Mouse (Mus musculus) monocyte, adult 5-6 weeks (primary cell): ENCODE measurements around the gene Zfp599. TPM values are rescaled to one million over a fixed set of nuclear protein-coding genes. Genes with fewer than 3 reads are reported as not detected.
A peak's percentile ranks its signal among the peaks of the same experiment; 100 is the strongest.
"Not testable (repeated sequence)": the region's sequence is repeated elsewhere in the genome, so short reads cannot be mapped to it uniquely, and the experiment has no call there.

Source experiments
- ATAC-seq: fragments of 153-309, 156-312 bp; replicated peaks from 2 replicates; pipeline ENCODE4 v1.8.0; 2017; ENCODE audit warnings: mild to moderate bottlenecking; ENCODE audit not compliant: low TSS enrichment, insufficient number of reproducible peaks, severe bottlenecking, poor library complexity, low FRiP score
- total RNA-seq: library from RNA; stranded (forward); fragments of 200-1000, 200-491, 200-594 nt; gene quantifications from 3 replicates; pipeline ENCODE4 v1.2.3, GENCODE M21; 2017

Zfp599 gene
- total RNA-seq = 0.29 to 2.5 TPM (median 2.2 TPM) in 3 replicates

GRCm38 (mm10) chr9:22259184-22260091 is at the start of gene Zfp599:
TSS of gene Zfp599 (minus strand) at chr9:22259895.
- ATAC-seq = peak; percentile 79

- ATAC-seq = not testable (repeated sequence)
Observed at GRCm38 (mm10) chr9:22307920-22308262, 48.2 kb upstream of the Zfp599 start.

DNA sequence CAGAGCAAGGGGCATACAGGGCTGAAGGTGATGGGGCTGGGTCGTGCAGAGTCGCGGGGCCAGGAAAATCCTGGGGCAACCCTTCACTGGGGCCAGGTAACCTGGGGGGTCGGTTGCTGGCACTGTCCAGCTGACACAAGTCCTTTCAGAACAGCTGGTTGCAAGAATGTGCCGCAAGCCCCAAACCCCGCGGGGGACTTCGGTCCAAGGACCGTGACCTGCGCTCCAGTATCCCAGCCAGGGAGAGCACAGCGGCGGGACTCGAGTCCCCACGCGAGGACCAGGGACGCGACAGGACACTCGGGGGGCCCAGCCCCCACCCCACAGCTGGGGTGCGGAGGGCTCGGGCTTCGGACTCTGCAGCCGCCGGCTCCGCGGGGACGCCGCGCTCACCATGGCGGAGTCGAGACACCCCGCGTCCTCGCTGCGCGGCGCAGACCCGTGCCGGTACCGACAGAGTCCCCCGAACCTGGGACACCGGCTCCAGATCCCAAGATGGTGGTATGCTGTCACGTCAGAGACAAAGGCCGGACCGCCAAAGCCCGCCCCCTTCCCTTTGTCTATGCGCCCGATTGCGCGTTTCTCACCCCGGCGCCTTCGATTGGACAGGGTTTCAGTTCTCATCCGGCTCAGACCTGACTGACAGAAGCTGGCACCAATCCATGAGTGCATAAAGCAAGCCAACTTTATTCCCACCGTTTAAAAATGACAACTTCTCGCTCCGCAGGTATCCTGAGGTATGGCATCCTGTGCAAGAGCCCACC is 47.6 kb upstream of the Zfp599 start, which contains the start of gene Zfp810:
Zfp810 (minus strand) TSS at position 493 of the 764 bp plus-strand sequence.
- ATAC-seq = peak; percentile 99

DNA sequence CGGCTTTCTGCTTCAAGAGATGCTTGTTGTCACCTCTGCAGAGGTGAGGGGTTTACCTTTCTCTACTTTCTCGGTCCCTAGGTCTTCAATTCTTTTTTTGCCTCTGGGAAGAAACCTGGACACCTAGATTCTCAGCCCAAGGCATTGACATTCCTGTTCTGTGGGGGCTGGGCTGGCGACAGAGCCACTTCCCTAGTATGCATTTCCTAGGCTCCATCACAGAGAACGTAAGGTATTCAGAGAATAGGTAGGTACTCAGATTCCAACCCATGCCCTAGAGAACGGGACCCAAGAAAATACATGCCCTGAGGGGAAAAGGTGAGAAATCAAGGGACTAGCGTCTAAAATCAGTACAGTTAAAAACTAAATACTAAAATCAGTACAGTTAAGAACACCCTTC is 47.0 kb upstream of the Zfp599 start:
- no peak for ATAC-seq

DNA sequence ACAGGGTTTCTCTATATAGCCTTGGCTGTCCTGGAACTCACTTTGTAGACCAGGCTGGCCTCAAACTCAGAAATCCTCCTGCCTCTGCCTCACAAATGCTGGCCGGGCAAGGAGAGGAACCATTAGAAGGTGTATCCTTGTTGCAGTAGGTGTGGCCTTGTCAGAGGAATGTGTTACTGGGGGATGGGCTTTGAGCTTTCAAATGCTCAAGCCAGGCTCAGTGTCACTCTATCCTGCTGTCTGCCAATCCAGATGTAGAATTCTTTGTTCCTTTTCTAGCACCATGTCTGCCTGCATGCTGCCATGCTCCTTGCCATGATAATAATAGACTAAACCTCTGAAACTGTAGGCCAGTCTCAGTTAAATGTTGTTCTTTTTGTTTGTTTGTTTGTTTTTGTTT is 42.5 kb upstream of the Zfp599 start:
- no peak for ATAC-seq

- no peak for ATAC-seq
Observed at GRCm38 (mm10) chr9:22278733-22279132, 19.0 kb upstream of the Zfp599 start.

DNA sequence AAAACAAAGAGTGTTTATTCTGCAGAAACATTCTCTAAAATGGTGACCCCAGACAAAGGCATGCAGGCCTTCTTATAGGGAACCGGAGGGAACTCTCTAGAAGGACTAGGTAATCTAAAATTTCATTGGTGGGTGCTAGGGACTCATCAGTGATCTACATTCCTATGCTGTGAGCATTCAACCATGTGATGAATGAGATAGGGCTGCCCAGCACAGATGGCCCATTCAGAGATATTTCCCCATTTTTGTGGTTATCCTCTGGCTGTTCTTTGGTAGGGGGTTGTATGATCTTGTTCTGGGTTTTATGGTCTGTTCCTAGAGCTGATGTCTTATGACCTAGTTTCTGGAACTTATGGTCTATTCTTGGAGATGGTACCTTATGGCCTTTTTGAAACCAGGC is 9.2 kb upstream of the Zfp599 start:
- ATAC-seq = no peak

GRCm38 (mm10) chr9:22262611-22263010 is 2.9 kb upstream of the Zfp599 start:
- no peak for ATAC-seq

DNA sequence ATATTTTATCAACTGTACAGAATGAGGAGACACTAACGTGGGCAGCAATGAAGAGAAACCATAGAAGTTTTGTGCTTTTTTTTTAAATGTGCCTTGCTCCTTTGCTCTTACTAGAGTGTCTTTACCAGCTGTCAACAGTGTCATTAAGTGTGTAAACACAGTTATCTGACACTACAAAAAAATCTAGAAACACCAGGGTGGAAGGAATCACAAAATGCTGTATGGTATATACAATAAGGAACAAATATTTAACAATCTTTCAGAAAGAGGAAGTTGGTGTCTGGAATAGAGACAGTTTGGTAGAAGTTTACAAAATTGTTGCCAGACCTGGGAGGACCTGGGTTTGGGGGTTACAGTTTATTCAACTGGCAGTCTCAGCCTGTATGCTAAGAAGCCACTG is 1.9 kb upstream of the Zfp599 start:
- no peak for ATAC-seq

DNA sequence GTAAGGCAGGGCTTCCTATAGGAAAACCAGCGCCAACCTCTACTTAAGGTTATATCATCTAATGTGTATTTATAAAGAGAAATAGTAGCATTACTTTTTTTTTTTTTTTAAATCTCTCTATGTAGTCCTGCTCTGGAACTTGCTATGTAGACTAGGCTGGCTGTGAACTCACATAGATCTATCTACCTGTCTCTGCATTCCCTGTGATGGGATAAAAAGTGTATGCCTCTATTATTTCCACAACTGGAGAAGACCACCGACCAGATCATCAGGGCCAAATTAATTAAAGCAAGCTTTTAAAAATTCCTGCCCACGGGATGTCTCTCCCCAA is 362 bp upstream of the Zfp599 start:
- ATAC-seq = no peak

GRCm38 (mm10) chr9:22258784-22259183 is 911 bp downstream of the Zfp599 start:
- no peak for ATAC-seq

GRCm38 (mm10) chr9:22256579-22256978 is 3.1 kb downstream of the Zfp599 start:
- ATAC-seq = no peak

DNA sequence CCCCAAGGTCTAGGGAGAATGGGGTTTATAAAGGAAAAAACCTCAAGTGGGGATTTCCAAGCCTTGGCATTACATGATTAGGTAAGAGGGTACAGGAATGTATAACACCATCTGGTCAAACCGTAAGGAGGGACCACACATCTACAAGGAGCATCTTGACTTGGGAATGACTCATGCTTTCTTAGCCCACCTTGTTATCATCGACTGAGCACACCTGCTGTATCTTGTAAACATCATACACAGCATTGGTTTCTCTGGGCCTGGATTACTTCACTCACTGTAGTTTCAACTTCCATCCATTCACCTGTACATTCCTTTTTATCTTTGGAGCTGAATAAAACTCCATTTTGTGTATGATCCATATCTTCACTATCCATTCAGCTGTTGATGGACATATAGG is 15.5 kb downstream of the Zfp599 start:
- ATAC-seq = no peak

DNA sequence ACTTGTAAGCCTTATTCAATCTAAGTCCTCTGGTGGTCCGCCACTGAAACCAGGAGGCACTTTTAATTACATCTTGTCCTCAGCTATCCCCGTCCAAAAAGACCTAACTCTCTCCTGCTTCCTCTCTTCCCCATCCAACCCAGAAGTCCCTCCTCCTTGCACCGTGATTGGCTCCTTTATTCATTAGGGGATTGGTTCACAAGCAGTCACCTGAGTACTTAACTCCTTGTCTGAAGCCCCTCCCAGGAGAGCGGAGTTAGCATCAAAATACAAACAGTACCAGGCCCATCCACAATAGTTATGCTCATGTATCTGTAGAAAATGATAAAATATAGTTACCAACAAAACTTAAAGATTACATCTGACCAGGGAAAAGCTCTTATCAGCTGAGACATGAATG is 19.7 kb downstream of the Zfp599 start:
- ATAC-seq = no peak

- no peak for ATAC-seq
Observed at GRCm38 (mm10) chr9:22230556-22230955, 29.1 kb downstream of the Zfp599 start.

DNA sequence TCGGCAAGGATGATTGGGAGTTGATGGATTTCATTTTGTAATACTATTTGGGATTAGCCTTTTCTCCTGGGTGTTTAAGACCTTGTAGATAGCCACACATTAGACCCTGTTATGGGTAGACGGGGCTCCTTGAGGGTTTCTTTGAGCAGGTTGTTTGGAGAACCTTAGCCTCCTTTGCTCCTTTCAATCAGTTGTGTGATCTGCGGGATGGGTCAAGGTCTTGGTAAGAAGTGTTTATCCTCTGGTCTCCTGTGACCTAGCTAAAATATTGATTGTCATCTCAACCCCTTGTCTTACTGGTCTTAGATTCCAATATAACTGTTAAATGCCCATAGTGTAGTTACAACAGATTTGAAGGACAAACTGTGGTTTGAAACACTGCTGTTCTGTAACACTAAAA is 29.6 kb downstream of the Zfp599 start:
- no peak for ATAC-seq

- ATAC-seq = no peak
Observed at GRCm38 (mm10) chr9:22229386-22230026, 30.2 kb downstream of the Zfp599 start.

DNA sequence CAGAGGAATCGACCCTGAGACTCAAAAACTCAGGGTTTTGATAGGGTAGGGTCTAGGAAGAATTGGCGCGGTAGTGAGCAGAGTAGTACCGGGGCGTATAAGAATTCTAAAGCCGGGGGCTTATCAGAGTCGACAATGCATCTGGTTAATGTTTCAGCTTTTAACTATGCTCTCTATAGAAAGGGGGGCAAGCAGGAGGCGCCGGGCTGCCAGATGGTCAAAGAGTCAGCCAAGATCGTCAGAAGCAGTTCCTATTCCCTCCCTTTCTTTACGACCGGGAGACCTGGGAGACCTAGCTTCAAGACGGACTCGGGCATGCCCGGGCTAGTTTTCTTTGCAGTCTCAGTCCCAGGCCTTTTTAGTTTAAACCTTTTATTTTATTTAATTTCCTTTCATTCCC is 32.8 kb downstream of the Zfp599 start:
- ATAC-seq = no peak

DNA sequence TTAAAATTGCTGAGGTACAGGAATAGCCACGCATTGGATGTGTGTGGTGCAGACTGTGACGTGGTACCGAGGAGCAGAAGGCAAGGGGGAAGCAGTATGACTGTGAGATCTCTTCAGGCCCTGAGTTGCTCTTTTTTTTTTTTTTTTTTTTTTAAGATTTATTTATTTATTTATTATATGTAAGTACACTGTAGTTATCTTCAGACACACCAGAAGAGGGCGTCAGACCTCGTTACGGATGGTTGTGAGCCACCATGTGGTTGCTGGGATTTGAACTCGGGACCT is 33.4 kb downstream of the Zfp599 start:
- ATAC-seq = not testable (repeated sequence)
